Mouse (Mus musculus): ENCODE results near the gene Selenoo.
A peak's percentile ranks its signal among the peaks of the same experiment; 100 is the strongest.

Gene Selenoo

DNA sequence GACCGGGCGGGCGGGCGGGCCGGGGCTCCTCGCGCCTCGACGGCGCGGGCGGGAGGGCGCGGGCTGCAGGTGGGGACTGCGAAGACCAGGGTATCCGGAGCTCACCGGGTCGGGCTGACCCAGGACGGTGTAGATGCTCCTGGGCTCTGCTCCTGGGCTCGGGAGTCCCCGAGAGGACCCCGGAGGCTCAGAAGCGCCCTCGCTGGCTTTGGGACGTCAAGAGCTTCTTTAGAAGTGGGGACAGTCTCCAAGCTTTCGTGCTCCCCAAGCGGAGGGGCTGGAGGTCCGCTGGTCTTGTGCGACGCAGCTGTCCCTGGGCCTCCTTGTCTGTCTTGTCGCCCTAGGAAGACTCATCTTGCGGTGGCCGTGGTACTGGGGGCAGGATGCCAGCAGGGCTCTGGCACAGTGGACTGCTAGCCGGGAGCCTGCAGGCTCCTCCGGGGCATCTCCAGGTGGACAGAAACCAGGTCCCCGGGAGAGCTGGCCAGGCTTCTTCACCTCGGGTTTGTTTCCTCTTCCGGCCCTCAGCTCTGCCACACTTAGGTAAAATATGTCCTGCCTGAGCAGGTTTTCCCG is 12.6 kb upstream of the Selenoo start:
- DNase-seq, result peak; percentile 57

DNA sequence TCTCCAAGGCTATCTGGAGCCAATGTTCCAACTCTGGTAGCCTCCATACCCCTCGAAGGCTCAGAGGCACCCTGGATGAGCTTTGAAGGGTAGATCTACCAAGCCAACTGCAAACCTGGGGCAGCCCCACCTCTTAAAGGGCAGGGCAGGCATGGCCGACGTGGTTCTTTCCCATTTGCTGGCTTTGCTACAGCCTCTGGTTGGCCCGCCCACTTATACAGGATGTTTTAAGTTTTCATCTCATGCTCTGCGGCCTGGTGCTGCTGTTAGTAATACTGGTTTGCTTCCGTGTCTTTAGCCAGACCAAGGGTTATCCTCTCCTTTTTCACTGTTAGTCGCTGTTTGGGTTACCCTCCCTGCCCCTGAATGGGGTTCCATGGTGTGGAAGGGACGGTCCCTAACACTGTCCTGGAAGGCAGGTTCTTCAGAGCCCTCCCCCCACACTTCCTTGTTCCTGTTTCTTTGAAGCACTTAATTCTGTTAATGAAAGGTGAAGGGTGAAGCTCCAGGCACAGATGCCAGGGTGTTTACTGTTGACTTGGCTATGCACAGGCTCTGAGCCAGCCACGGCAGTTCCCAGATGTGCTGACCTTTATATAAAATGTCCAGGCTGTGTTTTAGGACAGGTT is 10.6 kb upstream of the Selenoo start:
- no peak for DNase-seq

DNA sequence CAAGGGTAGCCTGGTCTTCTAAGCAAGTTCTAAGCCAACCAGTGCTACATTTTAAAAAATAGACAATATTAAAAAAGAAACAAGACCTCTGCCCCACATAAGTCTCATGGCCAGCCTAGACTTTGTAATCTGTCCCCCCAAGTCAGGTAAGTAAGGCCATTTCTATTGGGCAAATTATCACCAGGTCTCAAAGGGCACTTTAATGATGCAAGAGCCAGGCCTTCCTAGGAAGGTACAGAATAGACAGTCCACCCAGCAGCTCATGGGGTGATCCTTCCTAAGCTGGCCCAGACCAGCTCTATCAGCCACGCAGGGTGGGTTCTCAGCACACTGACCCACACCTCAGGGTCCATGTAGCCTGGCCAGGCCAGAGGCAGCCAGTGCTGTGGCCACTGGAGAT is 5.0 kb upstream of the Selenoo start:
- no peak for DNase-seq

DNA sequence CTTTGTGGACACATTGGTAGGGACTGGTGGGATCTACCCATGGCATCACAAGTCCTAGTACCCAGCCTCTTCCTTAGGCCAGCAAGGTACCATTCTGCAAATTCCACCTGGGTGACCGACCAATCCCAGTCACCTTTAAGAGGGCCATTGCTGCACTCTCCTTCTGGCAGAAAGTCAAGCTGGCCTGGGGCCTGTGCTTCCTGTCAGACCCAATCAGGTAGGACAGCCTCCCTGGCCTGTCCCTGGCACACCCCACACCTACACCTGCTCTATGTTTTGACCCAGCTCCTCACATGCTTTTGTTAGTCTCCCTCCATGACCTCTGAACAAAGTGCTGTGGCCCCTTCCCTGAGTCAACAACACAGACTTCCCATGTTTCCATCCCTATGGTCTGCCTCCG is 4.1 kb upstream of the Selenoo start:
- DNase-seq, result no peak

DNA sequence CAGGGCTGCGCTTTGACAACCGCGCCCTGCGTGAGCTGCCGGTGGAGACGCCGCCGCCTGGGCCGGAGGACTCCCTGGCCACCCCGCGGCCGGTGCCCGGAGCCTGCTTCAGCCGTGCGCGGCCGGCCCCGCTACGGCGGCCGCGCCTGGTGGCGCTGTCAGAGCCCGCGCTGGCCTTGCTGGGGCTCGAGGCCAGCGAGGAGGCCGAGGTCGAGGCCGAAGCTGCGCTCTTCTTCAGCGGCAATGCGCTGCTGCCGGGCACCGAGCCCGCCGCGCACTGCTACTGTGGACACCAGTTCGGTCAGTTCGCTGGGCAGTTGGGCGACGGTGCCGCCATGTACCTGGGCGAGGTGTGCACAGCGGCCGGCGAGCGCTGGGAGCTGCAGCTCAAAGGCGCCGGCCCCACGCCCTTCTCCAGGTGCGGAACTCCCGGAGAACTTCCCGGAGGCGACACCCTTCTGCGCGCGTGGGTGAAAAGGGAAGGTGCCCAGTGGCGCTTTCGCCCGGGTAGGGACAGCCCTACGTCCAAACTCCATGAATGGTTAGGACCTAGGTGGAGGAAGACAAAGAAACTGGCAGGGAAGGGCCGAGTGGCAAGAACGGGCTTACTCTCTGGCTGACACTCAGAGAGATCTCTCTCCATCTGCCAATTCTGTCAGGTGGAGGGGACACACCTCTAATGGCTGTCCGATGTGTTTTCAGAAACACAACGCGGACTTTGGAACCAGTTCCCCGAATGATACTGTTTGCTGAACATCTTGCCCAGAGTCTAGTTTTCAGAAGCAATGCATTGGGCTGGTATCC is 566 bp downstream of the Selenoo start:
- DNase-seq, result no peak

DNA sequence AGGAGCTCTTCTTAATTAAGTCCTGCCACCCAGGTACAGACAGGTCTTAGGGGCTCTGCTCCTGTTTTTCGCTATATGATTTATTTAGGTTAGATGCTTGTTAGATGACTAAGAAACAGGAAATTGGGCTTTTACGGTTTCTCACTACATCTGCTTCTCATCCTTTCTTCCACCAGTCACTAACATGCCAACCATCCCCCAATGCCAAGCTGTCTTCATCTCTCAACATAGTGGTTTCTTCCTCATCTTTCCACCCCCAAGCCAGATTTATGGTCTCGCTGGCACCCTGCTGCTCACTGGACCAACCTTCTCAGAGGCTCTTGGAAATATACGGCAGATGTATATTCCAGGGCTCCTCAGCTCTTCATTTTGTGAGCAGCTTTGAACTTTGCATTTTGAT is 1.8 kb downstream of the Selenoo start:
- DNase-seq, result no peak

DNA sequence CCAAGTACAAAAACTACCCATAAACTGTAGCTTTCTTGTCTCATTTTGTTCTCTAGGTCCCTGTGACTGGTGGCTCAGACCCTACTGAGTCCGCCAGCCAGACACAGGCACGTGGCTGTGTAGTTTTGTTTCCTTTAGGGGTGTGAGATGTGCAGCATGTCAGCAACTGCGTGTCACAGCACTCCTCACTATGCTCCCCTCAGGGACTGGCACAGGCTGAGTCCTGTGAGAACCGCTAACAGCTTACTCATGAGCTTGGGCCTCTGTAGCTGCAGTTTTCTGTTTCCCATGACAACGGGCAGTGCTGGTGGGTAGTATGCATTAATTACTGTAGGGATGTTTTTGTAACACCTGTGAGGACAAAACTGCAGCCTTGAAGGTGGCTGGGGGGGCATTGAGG is 3.3 kb downstream of the Selenoo start:
- DNase-seq, result no peak

DNA sequence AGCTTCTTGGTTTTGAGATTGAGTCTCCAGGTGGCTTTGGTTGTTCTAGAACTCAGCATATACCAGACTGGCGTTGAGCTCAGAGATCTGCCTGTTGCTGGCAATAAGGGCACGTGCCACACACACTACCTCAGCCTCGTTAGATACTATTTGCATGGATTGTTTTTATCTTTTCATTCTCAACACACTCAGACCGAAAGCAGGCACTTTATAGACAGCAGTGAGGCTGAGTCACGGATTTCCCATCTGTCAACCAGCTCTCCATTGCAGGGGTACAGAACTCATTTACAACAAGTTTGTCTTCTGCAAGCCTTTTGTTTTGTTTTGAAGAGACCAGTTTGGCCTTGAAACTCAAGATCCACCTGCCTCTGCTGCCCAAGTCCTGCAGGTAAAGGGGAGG is 8.6 kb downstream of the Selenoo start:
- no peak for DNase-seq

DNA sequence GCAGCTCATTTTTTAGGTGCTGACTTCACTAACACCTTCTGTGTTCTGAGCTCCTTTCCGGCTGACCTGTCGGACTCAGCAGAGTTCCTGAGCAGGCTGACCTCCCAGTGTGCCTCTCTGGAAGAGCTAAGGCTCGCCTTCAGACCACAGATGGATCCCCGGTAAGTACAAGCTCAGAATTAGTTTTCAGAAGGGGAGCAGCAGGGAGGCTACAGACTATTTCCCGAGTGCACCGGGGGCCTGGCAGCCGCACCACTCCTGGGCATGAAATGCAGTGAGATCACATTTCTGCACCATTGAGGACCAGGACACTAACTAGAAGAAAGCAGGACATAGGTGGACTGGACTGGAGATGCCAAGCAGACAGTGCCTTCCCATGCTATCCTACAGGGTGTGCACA is 9.7 kb downstream of the Selenoo start:
- DNase-seq, result no peak

DNA sequence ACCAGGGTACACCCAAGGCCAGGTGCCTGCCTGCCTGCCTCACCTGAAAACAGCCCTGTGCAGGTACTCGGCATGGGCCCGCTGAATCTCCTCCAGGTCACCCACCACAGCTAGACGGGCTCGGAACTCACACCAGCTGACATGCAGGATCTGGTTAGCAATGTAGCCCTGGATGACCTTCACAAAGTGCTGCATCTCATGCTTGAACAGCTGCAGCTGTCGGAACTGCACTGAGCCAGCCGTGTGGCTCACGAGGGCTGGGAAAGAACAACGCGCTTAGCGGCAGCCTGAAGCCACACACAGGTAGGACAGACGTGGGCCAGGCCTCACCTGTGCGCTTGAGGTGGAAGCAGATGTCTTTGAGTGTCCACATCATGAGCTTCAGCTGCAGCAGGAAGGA is 11.9 kb downstream of the Selenoo start:
- no peak for DNase-seq

DNA sequence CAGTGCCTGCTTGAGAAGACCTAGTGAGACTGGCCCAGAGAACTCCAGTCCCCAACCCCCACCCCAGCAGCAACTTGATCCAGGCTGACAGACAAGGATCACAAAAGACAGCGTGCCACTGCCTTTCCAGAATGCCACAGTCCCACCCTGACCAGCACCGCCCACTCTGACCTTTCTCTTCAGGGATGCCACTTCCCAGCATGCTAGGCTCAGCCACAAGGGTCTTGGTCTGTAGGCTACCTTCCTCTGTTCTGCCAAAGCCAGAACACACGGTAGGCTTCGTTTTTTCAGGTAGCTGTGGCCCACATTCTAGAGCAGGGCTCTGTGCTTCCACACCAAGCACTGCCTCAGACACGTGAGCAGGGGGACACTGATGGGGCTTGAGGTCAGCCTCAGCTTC is 13.8 kb downstream of the Selenoo start:
- DNase-seq, result no peak

DNA sequence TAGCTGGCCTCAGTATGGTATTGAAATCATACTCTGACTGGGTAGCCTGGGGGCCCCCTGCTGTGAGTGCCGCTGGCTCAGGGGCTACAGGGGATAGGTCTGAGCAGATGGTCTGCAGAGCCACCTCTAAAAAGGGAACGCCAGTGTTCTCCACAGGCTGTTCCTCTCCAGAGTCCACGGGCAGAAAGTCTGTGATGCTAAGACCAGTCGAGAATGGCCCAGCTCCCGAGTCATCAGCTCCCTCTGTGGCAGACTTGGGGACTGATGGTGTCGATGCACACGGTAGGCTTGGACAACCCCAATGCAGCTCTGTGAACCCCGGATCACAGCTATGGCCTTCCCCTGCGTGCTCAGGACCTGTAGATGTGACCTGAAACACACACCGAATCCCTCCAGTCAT is 15.0 kb downstream of the Selenoo start:
- no peak for DNase-seq

DNA sequence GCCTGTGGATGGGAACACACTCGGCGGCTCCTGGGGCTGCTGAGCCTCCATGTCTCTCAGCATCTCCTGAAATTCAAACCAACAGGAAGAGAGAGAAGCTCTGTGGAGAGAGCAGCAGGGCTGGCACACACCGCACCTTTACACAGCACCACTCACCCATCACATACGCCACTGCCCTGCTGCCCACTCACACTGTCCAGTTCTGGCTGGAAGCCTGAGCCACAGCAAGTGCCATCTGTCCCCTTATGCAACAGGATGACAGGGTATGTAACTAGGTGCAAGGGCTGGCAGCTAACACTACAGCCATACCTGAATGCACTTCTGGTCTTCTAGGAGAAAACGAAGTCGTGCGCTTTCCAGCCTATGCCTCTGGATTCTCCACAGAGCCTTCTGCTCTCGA is 15.5 kb downstream of the Selenoo start:
- DNase-seq, result no peak

DNA sequence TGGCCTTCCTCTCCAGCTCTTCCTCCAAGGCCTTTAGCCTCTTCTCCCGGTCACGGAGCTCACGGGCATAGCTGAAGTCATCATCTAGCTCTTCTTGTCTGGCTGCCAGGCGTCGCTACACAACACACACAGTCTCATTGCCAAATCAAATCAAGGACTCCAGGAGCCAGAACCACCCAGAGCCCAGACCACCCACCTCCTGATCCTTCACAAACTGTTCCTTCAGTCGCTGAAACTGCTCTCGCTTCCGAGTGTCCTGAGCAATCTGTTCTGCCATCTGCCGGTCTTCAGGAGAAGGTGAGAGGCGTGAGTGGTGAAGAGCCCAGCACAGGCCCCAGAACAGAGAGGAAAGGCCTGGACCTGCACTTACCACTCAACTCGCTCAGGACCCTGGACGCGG is 17.2 kb downstream of the Selenoo start:
- no peak for DNase-seq

DNA sequence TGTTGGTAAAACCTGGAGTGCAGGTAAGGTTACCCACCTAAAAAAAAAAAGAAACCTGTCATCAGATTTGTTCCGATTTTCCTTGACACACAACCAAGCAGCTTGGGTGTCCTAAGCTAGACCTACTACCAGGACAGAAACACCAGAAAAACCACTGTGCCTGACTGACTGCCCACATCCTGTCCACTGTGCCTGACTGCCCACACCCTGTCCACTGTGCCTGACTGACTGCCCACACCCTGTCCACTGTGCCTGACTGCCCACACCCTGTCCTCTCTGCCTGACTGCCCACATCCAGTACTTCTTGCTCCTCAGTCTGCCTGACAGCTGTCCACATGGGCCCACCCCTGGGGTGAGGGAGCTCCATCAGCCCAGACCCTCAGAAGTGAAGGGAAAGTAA is 18.1 kb downstream of the Selenoo start:
- DNase-seq, result no peak

DNA sequence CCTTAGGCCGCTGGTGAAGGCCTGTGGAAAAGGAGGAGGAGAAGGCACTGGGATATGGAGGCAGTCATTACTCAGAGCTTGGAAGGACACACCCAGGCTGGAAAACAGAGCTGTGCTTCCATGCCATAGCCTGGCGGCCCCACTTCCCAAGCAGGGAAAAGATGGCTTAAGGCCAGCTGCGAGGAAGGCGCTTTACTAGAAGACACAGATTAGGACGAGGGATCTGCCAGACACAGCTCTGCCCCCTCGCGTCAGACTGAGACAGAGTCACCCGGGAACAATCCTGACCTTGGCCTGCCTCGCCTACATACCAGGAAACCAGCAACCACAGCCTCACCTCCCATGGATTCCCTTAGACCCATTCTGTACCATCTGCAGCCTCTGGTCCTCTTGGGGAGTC is 21.3 kb downstream of the Selenoo start:
- DNase-seq, result no peak

DNA sequence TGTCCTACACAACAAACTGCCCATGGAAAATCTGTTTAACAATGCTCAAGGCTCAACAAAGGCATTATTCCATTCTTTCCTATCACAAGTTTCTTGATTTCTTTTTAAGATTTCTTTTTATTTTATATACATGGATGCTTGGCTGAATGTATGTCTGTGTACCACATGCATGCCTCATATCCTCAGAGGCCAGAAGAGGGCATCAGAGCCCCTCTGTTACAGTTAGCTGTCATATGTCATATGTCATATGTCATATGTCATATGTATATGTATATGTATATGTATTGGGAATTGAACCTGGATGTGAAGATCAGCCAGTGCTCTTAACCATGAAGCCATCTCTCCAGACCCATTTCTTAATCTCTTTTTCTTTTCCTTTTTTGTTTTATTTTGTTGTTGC is 29.1 kb downstream of the Selenoo start:
- DNase-seq, result no peak

DNA sequence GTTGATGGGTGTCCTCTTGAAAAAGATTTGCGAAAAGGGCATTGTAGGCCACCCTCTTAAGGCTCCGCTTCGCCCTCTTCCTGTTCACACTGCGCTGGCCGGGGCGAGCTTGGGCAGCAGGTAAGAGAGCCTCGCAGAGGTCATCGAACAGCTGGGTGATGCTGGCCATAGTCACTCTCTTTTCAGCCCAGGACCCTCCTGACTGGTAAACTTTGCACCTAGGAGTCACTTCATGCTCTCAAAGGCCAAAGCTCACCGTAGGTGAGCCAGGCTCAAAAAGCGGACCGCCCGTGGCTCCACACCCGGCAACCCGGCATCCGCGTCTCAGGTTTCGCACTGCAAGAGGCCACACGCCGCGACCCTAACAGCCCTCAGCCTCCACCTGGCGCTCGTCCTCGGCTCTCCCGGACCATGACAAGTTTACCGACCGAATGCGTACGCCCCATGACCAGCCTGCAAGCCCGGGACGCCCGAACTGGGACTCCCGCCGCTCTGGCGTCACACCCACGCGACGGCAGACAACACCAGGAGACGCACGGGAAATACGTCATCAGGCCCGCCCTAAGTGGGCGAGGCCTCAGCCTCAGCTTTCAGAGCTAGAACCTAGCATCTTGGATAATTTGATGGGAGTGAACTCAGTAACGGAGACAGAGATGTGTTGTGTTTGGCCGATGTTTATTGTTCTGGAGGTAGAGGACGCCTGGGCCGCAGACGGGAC is 33.9 kb downstream of the Selenoo start, which contains the start of gene Tubgcp6:
Tubgcp6 (minus strand) TSS at position 464 of the 718 bp plus-strand sequence.
- peak; percentile 94 for DNase-seq

DNA sequence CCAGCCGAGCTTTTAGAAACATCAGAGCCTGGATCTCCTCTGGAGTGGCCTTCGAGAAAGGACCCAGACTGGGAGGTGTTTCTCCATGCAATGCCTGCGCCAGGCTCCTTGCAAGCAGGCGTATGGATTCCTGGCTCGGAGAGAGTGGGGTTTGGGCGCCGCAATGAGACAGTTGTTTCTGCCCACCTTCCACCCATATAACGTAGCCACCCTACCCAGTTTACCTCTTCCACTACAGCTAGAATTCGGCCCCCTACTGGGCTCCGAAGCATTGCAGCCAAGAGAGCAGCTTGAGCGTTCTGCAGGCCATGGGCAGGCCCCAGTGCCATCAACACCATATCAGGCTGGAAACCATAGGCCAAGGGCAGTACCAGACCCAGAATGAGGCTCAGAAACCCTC is 34.7 kb downstream of the Selenoo start:
- peak; percentile 75 for DNase-seq

DNA sequence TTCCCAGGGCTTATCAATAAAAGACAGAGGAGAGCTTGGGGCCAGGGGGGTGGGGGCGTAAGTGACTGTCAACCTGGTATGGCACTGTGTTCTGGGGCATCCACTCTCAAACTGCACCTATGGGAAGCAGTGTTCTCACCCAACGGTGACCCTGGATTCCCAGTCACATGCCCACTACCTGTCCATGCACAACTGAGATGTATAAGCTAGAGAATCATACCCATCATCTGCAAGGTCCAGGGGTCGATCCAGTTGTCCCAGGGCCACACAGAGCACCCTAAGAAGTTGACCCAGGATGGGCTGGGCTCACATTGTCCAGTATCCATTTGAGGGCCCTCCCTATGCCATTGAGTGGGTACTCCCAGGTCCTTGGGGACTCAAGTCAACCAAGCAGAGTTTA is 35.4 kb downstream of the Selenoo start:
- no peak for DNase-seq

DNA sequence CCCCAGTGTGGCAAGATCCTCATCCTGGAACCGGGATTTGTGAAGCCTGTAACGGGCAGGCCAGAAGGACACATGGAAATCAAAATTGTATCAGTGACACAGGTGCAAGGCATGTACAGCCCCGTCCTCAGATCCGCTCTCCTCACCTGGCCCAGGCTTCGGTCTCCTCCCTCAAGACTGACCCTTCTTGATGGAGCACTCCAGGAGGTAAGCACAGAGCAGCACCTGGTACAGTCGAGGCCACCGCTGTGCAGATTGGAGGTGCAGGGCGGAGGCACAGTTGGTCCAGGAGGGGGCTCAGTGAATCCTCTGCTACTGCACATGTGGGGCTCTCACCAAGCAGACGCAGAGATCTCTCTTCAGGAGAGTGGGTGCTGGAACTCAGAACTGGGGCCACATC is 36.5 kb downstream of the Selenoo start:
- no peak for DNase-seq

DNA sequence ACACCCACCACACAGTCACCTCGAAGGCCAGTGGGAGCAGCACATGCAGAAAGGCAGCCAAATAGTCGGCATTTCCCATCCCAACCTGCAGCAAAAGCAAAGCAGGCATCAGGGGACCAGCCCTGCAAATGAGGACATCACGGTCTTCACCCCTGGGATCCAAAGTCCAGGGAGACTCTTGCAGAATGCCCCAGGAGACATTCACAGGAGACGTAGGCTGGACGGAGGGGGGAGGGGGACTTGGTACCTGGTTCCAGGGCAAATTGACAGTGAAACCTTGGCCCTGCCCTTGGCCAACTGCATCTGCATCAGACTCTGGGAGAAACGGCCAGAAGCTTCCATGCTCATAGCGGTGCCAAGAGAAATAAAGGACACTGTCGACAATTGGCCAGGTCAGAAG is 37.7 kb downstream of the Selenoo start:
- no peak for DNase-seq

DNA sequence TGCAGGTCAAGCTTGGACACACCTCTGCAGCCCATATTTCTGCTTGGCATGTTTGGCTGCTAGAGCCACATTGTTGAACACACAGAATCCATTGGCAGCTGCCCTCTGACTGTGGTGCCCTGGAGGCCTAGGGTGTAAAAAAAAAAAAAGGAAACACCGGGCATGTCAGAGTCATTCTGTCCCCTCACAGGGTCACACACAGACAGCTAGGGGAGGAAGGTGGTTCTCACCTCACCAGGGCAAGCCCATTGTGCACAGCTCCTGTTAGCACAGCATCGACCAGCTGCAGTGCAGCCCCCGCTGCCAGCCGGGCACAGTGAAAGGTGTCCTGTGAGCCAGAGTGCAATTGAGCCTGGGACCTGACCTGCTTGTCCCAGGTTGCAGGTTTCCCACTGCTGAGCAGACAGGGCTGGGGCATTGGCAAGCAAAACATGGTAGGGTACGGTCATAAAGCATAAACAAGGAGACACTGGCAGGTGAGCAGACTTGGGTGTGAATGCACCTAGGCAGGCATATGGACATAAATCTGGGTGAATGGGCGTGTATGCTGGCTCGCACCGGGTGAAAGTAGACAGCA is 38.6 kb downstream of the Selenoo start:
- DNase-seq, result no peak

All from right cerebral cortex, postnatal 14 days (tissue).